Mouse (Mus musculus) MN1 (cell line): ENCODE data around the gene Taf10.
"Not testable (repeated sequence)": the region's sequence is repeated elsewhere in the genome, so short reads cannot be mapped to it uniquely, and the experiment has no call there.

Source experiments
- DNase-seq: peaks from one replicate; pipeline ENCODE4 v3.0.0-alpha.2; 2016; ENCODE audit warnings: low spot score

The Taf10 gene

GRCm38 (mm10) chr7:105752716-105753115 is 8.6 kb upstream of the Taf10 start:
- peak; percentile 13 for DNase-seq

GRCm38 (mm10) chr7:105751491-105752433 is 7.6 kb upstream of the Taf10 start, which contains the start of gene Tpp1:
Gene Tpp1 (minus strand): TSS chr7:105752235.
- peak; percentile 93 for DNase-seq

- no peak for DNase-seq
Observed at GRCm38 (mm10) chr7:105747776-105748175, 3.6 kb upstream of the Taf10 start.

GRCm38 (mm10) chr7:105743246-105743925 is 775 bp downstream of the Taf10 start:
- DNase-seq: peak; percentile 9

GRCm38 (mm10) chr7:105742539-105743215 is 1.5 kb downstream of the Taf10 start:
- DNase-seq: not testable (repeated sequence)

- no peak for DNase-seq
Observed at GRCm38 (mm10) chr7:105741978-105742377, 2.2 kb downstream of the Taf10 start.

- no peak for DNase-seq
Observed at GRCm38 (mm10) chr7:105740851-105741250, 3.3 kb downstream of the Taf10 start.

GRCm38 (mm10) chr7:105740089-105740795 is 3.9 kb downstream of the Taf10 start:
- DNase-seq: no peak

- peak; percentile 66 for DNase-seq
Observed at GRCm38 (mm10) chr7:105738948-105739347, 5.2 kb downstream of the Taf10 start.

GRCm38 (mm10) chr7:105738286-105738685 is 5.9 kb downstream of the Taf10 start:
- DNase-seq: no peak

GRCm38 (mm10) chr7:105737648-105738047 is 6.5 kb downstream of the Taf10 start:
- DNase-seq: no peak

GRCm38 (mm10) chr7:105736911-105737521 is 7.1 kb downstream of the Taf10 start, which contains the start of gene Rrp8:
Gene Rrp8 (minus strand): TSS chr7:105737385.
- DNase-seq: peak; percentile 32

GRCm38 (mm10) chr7:105736264-105736901 is 7.8 kb downstream of the Taf10 start, which contains the start of gene Ilk:
Gene Ilk (plus strand): TSS chr7:105736592.
- DNase-seq: peak; percentile 93

GRCm38 (mm10) chr7:105735464-105735863 is 8.7 kb downstream of the Taf10 start:
- not testable (repeated sequence) for DNase-seq

GRCm38 (mm10) chr7:105734826-105735225 is 9.3 kb downstream of the Taf10 start:
- no peak for DNase-seq

- no peak for DNase-seq
Observed at GRCm38 (mm10) chr7:105733836-105734235, 10.3 kb downstream of the Taf10 start.

GRCm38 (mm10) chr7:105728701-105729428 is 15.3 kb downstream of the Taf10 start:
- DNase-seq: no peak

GRCm38 (mm10) chr7:105726980-105727325 is 17.2 kb downstream of the Taf10 start:
- DNase-seq: no peak

GRCm38 (mm10) chr7:105726144-105726979 is 17.8 kb downstream of the Taf10 start:
- peak; percentile 76 for DNase-seq
